In genomic region chr10:127061513-127061912, GRCm38 (mm10) we compare ENCODE assay signal across 14 mouse cellular contexts. TPM values are rescaled to one million over a fixed set of nuclear protein-coding genes. Genes with fewer than 3 reads are reported as not detected.
DNase-seq lines count a peak whose midpoint lies in the region; ATAC-seq lines count a peak whose summit lies in the region.
"Had no signal": no experiment of that assay in that cellular context is flagged by ENCODE, and none has a peak within 500 bp of the region (broad histone marks: within the 10 kb centered on the region; RNA-seq: fewer than 3 reads in every experiment).

No protein-coding gene starts in this region.

- no peak overlapping the region for H3K9ac ChIP-seq in midbrain, embryonic 12.5 days (replicated peaks)
- peak overlapping the region; percentile 96 for H3K9ac ChIP-seq in neural tube, embryonic 15.5 days (replicated peaks)
- H3K9ac ChIP-seq: limb, embryonic 13.5 days; liver, embryonic 14.5 days had no signal

- peaks cover 66% of the 10 kb centered on the region for H3K4me1 ChIP-seq in hindbrain, embryonic 10.5 days (replicated peaks)
- H3K4me1 ChIP-seq in midbrain, embryonic 12.5 days: peaks cover 48% of the 10 kb centered on the region
- peaks cover 53% of the 10 kb centered on the region for H3K4me1 ChIP-seq in neural tube, embryonic 15.5 days

- H3K27me3 ChIP-seq in hindbrain, embryonic 10.5 days (ENCODE audit: insufficient read depth, poor library complexity, severe bottlenecking): peaks cover 37% of the 10 kb centered on the region; the same call in 1 of the 2 replicates
- H3K27me3 ChIP-seq in midbrain, embryonic 12.5 days: peaks cover 5% of the 10 kb centered on the region; the same call in 1 of the 2 replicates
- H3K27me3 ChIP-seq in neural tube, embryonic 15.5 days (replicated peaks): no peaks in the 10 kb centered on the region

- H3K36me3 ChIP-seq in hindbrain, embryonic 10.5 days: peaks cover 37% of the 10 kb centered on the region
- H3K36me3 ChIP-seq in midbrain, embryonic 12.5 days: peaks cover 31% of the 10 kb centered on the region
- H3K36me3 ChIP-seq in neural tube, embryonic 15.5 days: peaks cover 33% of the 10 kb centered on the region

- 69% methylated on average over 2 of the region's 2 CpGs for WGBS in hindbrain, embryonic 10.5 days
- WGBS in midbrain, embryonic 12.5 days: 74% methylated on average over 2 of the region's 2 CpGs
- 65% methylated on average over 2 of the region's 2 CpGs for WGBS in neural tube, embryonic 15.5 days

- H3K27ac ChIP-seq in hindbrain, embryonic 10.5 days: 0 out of 2 replicates have a peak overlapping the region, but pooled peaks have one; percentile 97
- H3K27ac ChIP-seq in midbrain, embryonic 12.5 days (replicated peaks): peak overlapping the region; percentile 96
- H3K27ac ChIP-seq in neural tube, embryonic 15.5 days (replicated peaks): peak overlapping the region; percentile 96
- H3K27ac ChIP-seq: limb, embryonic 13.5 days; liver, embryonic 14.5 days had no signal

- DNase-seq in heart, adult 11 months: peak; percentile 69
- DNase-seq in heart, adult 9 months (ENCODE audit: low spot score in 2 of 2): no peak
- no peak for DNase-seq in hindbrain, embryonic 10.5 days (ENCODE audit: low spot score)
- DNase-seq in embryo, embryonic 10.5 days (ENCODE audit: low spot score): no peak
- DNase-seq: adrenal gland, adult 2 months; kidney, adult 2 months; kidney, postnatal 36 days; right cerebral cortex, postnatal 14 days; thymus, postnatal 25 days had no signal

- no peaks in the 10 kb centered on the region for H3K9me3 ChIP-seq in hindbrain, embryonic 10.5 days
- no peaks in the 10 kb centered on the region for H3K9me3 ChIP-seq in midbrain, embryonic 12.5 days
- no peaks in the 10 kb centered on the region for H3K9me3 ChIP-seq in neural tube, embryonic 15.5 days (replicated peaks)
- H3K9me3 ChIP-seq: limb, embryonic 13.5 days had no signal

- H3K4me3 ChIP-seq in hindbrain, embryonic 10.5 days: 0 out of 2 replicates have a peak overlapping the region, but pooled peaks have one; percentile 96
- no peak overlapping the region for H3K4me3 ChIP-seq in midbrain, embryonic 12.5 days
- H3K4me3 ChIP-seq in neural tube, embryonic 15.5 days (replicated peaks): peak overlapping the region; percentile 83
- H3K4me3 ChIP-seq: limb, embryonic 13.5 days had no signal

- peak overlapping the region; percentile 96; the same call in 1 of the 2 replicates for H3K4me2 ChIP-seq in midbrain, embryonic 12.5 days (replicated peaks)
- H3K4me2 ChIP-seq in neural tube, embryonic 15.5 days: peak overlapping the region; percentile 81
- H3K4me2 ChIP-seq: limb, embryonic 13.5 days had no signal

- ATAC-seq in midbrain, embryonic 12.5 days (ENCODE audit: low FRiP score, low read depth): no peak
- no peak for ATAC-seq in neural tube, embryonic 15.5 days (ENCODE audit: low FRiP score)
- no peak for ATAC-seq in activated CD4-positive, CD25-positive, alpha-beta regulatory T cell, adult 4 months

RNA-seq across cellular contexts. Expression of gene March9, which starts 1.5 kb away (rescaled TPM):
- 1.2 and 1.6 TPM in 2 replicates for polyA plus RNA-seq in hindbrain, embryonic 10.5 days (2016; fragmentation: Nextera tagmentation; extraction: Ambion mirVana)
- polyA plus RNA-seq in midbrain, embryonic 12.5 days (2016; fragmentation: Nextera tagmentation; extraction: Ambion mirVana): 4.6 and 5.3 TPM in 2 replicates
- 5.9 and 7.4 TPM in 2 replicates for polyA plus RNA-seq in neural tube, embryonic 15.5 days (2015; fragmentation: Nextera tagmentation; extraction: Ambion mirVana)
- polyA plus RNA-seq in activated CD4-positive, CD25-positive, alpha-beta regulatory T cell, adult 4 months (2017; shearing (Covaris generic)): 1 to 10 TPM in 1 of 2 experiments, under 1 TPM in 1; 0.65 to 1.0 TPM

RNA-seq across cellular contexts. Expression of gene Cdk4, which starts 1.8 kb away (rescaled TPM):
- 2,665 and 2,802 TPM in 2 replicates for polyA plus RNA-seq in hindbrain, embryonic 10.5 days (2016; fragmentation: Nextera tagmentation; extraction: Ambion mirVana)
- 2,032 and 2,136 TPM in 2 replicates for polyA plus RNA-seq in midbrain, embryonic 12.5 days (2016; fragmentation: Nextera tagmentation; extraction: Ambion mirVana)
- polyA plus RNA-seq in neural tube, embryonic 15.5 days (2015; fragmentation: Nextera tagmentation; extraction: Ambion mirVana): 551 and 796 TPM in 2 replicates
- 100 to 1,000 TPM; 304 to 317 TPM for polyA plus RNA-seq in activated CD4-positive, CD25-positive, alpha-beta regulatory T cell, adult 4 months (2017; shearing (Covaris generic))

RNA-seq across cellular contexts. Expression of gene Tspan31, which starts 8.6 kb away (rescaled TPM):
- 177 and 187 TPM in 2 replicates for polyA plus RNA-seq in hindbrain, embryonic 10.5 days (2016; fragmentation: Nextera tagmentation; extraction: Ambion mirVana)
- 165 and 167 TPM in 2 replicates for polyA plus RNA-seq in midbrain, embryonic 12.5 days (2016; fragmentation: Nextera tagmentation; extraction: Ambion mirVana)
- 108 and 123 TPM in 2 replicates for polyA plus RNA-seq in neural tube, embryonic 15.5 days (2015; fragmentation: Nextera tagmentation; extraction: Ambion mirVana)
- polyA plus RNA-seq in activated CD4-positive, CD25-positive, alpha-beta regulatory T cell, adult 4 months (2017; shearing (Covaris generic)): 100 to 1,000 TPM in 1 of 2 experiments, 10 to 100 TPM in 1; 99.2 to 103 TPM

RNA-seq across cellular contexts. Expression of gene Cyp27b1, which starts 13.5 kb away (rescaled TPM):
- polyA plus RNA-seq in hindbrain, embryonic 10.5 days (2016; fragmentation: Nextera tagmentation; extraction: Ambion mirVana): 0.06 and 0.34 TPM in 2 replicates
- polyA plus RNA-seq in midbrain, embryonic 12.5 days (2016; fragmentation: Nextera tagmentation; extraction: Ambion mirVana): 0.09 and 0.16 TPM in 2 replicates
- polyA plus RNA-seq in neural tube, embryonic 15.5 days (2015; fragmentation: Nextera tagmentation; extraction: Ambion mirVana): 0.11 and 0.14 TPM in 2 replicates
- polyA plus RNA-seq in activated CD4-positive, CD25-positive, alpha-beta regulatory T cell, adult 4 months (2017; shearing (Covaris generic)): not detected

RNA-seq across cellular contexts. Expression of gene Agap2, which starts 13.6 kb away (rescaled TPM):
- polyA plus RNA-seq in hindbrain, embryonic 10.5 days (2016; fragmentation: Nextera tagmentation; extraction: Ambion mirVana): 0.12 and 0.33 TPM in 2 replicates
- polyA plus RNA-seq in midbrain, embryonic 12.5 days (2016; fragmentation: Nextera tagmentation; extraction: Ambion mirVana): 1.3 TPM in 2 replicates
- polyA plus RNA-seq in neural tube, embryonic 15.5 days (2015; fragmentation: Nextera tagmentation; extraction: Ambion mirVana): 4.6 and 5.3 TPM in 2 replicates
- 10 to 100 TPM; 20.4 to 29.9 TPM for polyA plus RNA-seq in activated CD4-positive, CD25-positive, alpha-beta regulatory T cell, adult 4 months (2017; shearing (Covaris generic))
